Mouse (Mus musculus): Measurements from ENCODE around the gene Zfp105.

Zfp105 gene

GRCm38 (mm10) chr9:122922936-122923381 is at the start of gene Zfp105:
TSS of gene Zfp105 (plus strand) at chr9:122923072.
- peak; percentile 84 for DNase-seq

GRCm38 (mm10) chr9:122874653-122875052 is 48.2 kb upstream of the Zfp105 start:
- DNase-seq, result no peak

- DNase-seq, result no peak
Measured at GRCm38 (mm10) chr9:122875145-122875544, 47.7 kb upstream of the Zfp105 start.

GRCm38 (mm10) chr9:122885385-122885784 is 37.5 kb upstream of the Zfp105 start, which contains the start of gene Zkscan7:
TSS of gene Zkscan7 (plus strand) at chr9:122885685.
- no peak for DNase-seq

- DNase-seq, result peak; percentile 75
Measured at GRCm38 (mm10) chr9:122886372-122887179, 36.3 kb upstream of the Zfp105 start.

GRCm38 (mm10) chr9:122901047-122901446 is 21.8 kb upstream of the Zfp105 start:
- no peak for DNase-seq

- peak; percentile 85 for DNase-seq
Measured at GRCm38 (mm10) chr9:122902717-122903535, 19.9 kb upstream of the Zfp105 start.

GRCm38 (mm10) chr9:122922436-122922835 is 436 bp upstream of the Zfp105 start:
- no peak for DNase-seq

GRCm38 (mm10) chr9:122928915-122929314 is 6.0 kb downstream of the Zfp105 start:
- no peak for DNase-seq

- DNase-seq, result peak; percentile 94
Measured at GRCm38 (mm10) chr9:122950643-122951475, 28.0 kb downstream of the Zfp105 start, which contains the start of the genes 1110059G10Rik and Kif15. TSS of gene 1110059G10Rik (minus strand) at chr9:122951000. TSS of gene Kif15 (plus strand) at chr9:122951046.
